Mouse (Mus musculus) neural tube, embryonic 10.5 days (tissue): Measurements from ENCODE around the gene Smpx.
A peak's percentile ranks its signal among the peaks of the same experiment; 100 is the strongest.

Experiments used
- DNase-seq: peaks from one replicate; pipeline ENCODE4 v3.0.0-alpha.2; 2017; ENCODE audit warnings: low spot score; ENCODE audit errors: extremely low spot score

Gene Smpx

GRCm38 (mm10) chrX:157698862-157699261, at the start of gene Smpx:
Gene Smpx, plus strand, starts transcription at chrX:157698910.
- no peak for DNase-seq

- no peak for DNase-seq
These were observed 43.7 kb upstream of the Smpx start for GRCm38 (mm10) chrX:157655047-157655446.

- DNase-seq = no peak
These were observed 41.4 kb upstream of the Smpx start for GRCm38 (mm10) chrX:157657356-157657755.

- DNase-seq = no peak
These were observed 26.9 kb upstream of the Smpx start for GRCm38 (mm10) chrX:157671820-157672219.

GRCm38 (mm10) chrX:157674667-157675350, 23.9 kb upstream of the Smpx start:
- no peak for DNase-seq

GRCm38 (mm10) chrX:157691186-157691585, 7.5 kb upstream of the Smpx start:
- no peak for DNase-seq

GRCm38 (mm10) chrX:157697591-157698135, 1.0 kb upstream of the Smpx start:
- DNase-seq = no peak

GRCm38 (mm10) chrX:157707236-157707635, 8.5 kb downstream of the Smpx start:
- DNase-seq = no peak

GRCm38 (mm10) chrX:157708616-157709280, 10.0 kb downstream of the Smpx start:
- no peak for DNase-seq

GRCm38 (mm10) chrX:157719907-157720306, 21.2 kb downstream of the Smpx start:
- DNase-seq = no peak

GRCm38 (mm10) chrX:157730622-157731341, 32.1 kb downstream of the Smpx start:
- no peak for DNase-seq

- peak; percentile 69 for DNase-seq
These were observed 33.1 kb downstream of the Smpx start for GRCm38 (mm10) chrX:157731658-157732314.

GRCm38 (mm10) chrX:157732346-157732745, 33.6 kb downstream of the Smpx start:
- DNase-seq = no peak

GRCm38 (mm10) chrX:157733836-157734235, 35.1 kb downstream of the Smpx start:
- DNase-seq = no peak

GRCm38 (mm10) chrX:157734341-157734740, 35.6 kb downstream of the Smpx start:
- DNase-seq = no peak

GRCm38 (mm10) chrX:157747815-157748544, 49.3 kb downstream of the Smpx start:
- DNase-seq = no peak

- DNase-seq = no peak
These were observed 55.8 kb downstream of the Smpx start for GRCm38 (mm10) chrX:157754559-157754958.

GRCm38 (mm10) chrX:157762542-157762941, 63.8 kb downstream of the Smpx start:
- DNase-seq = no peak

GRCm38 (mm10) chrX:157801669-157802068, 103.0 kb downstream of the Smpx start:
- no peak for DNase-seq
